Mouse (Mus musculus) forebrain, embryonic 14.5 days (tissue): Measurements from ENCODE around the gene Cdc42ep4. TPM values are rescaled to one million over a fixed set of nuclear protein-coding genes. Genes with fewer than 3 reads are reported as not detected.

ENCODE experiments used
- ATAC-seq: fragments of 200-750 bp; cut with Nextera tagmentation; 2 replicates; pipeline ENCODE4 v1.8.0; 2017; ENCODE audit warnings: mild to moderate bottlenecking, moderate library complexity
- DNase-seq: peaks from one replicate; pipeline ENCODE4 v3.0.0-alpha.2; 2015; ENCODE audit warnings: low spot score
- H3K27ac ChIP-seq: fragments of 300-500 bp; sonication (generic); 2 replicates; pipeline ENCODE4 v1.5.1; 2014; ENCODE audit warnings: low read depth, mild to moderate bottlenecking, control low read depth, low read length, moderate library complexity
- H3K27me3 ChIP-seq: fragments of 300-500 bp; sonication (generic); replicated peaks from 2 replicates; pipeline ENCODE4 v1.6.1; 2014; ENCODE audit warnings: low read length, control low read depth, mixed read lengths; ENCODE audit not compliant: control insufficient read depth, insufficient read depth
- H3K36me3 ChIP-seq: fragments of 300-500 bp; sonication (generic); 2 replicates; pipeline ENCODE4 v1.6.1; 2014; ENCODE audit warnings: low read length, control low read depth; ENCODE audit not compliant: control insufficient read depth, insufficient read depth
- H3K4me1 ChIP-seq: fragments of 300-500 bp; sonication (generic); 2 replicates; pipeline ENCODE4 v1.6.1; 2014; ENCODE audit warnings: antibody characterized with exemption, low read length, control low read depth; ENCODE audit not compliant: control insufficient read depth, insufficient read depth
- H3K4me2 ChIP-seq: fragments of 300-500 bp; sonication (generic); 2 replicates; pipeline ENCODE4 v1.6.1; 2014; ENCODE audit warnings: mild to moderate bottlenecking, control low read depth, low read length
- H3K4me3 ChIP-seq: fragments of 300-500 bp; sonication (generic); 2 replicates; pipeline ENCODE4 v1.5.1; 2014; ENCODE audit warnings: low read depth, low read length, control low read depth
- H3K9ac ChIP-seq: fragments of 300-500 bp; sonication (generic); 2 replicates; pipeline ENCODE4 v1.6.1; 2014; ENCODE audit warnings: mild to moderate bottlenecking, low read length, control low read depth, moderate library complexity
- H3K9me3 ChIP-seq: fragments of 300-500 bp; sonication (generic); replicated peaks from 2 replicates; pipeline ENCODE4 v1.6.1; 2016; ENCODE audit warnings: low read length, control low read depth, mixed read lengths; ENCODE audit not compliant: control insufficient read depth
- WGBS: fragments of 180-500 bp; shearing (Covaris S2); extraction: QIAGEN DNeasy Blood & Tissue Kit; methylation state at CpG from one replicate; pipeline ENCODE4 v1.1.7; 2014; 5-methylcytosine and 5-hydroxymethylcytosine counted together
- polyA plus RNA-seq: library from polyadenylated mRNA; unstranded; fragments of >200 nt; fragmentation: Nextera tagmentation; extraction: Ambion mirVana; gene quantifications from 2 replicates; pipeline ENCODE4 v1.2.1, GENCODE M21; 2014

Gene Cdc42ep4
- polyA plus RNA-seq, 1 experiment from 2014 or later, result 52.4 TPM

DNA sequence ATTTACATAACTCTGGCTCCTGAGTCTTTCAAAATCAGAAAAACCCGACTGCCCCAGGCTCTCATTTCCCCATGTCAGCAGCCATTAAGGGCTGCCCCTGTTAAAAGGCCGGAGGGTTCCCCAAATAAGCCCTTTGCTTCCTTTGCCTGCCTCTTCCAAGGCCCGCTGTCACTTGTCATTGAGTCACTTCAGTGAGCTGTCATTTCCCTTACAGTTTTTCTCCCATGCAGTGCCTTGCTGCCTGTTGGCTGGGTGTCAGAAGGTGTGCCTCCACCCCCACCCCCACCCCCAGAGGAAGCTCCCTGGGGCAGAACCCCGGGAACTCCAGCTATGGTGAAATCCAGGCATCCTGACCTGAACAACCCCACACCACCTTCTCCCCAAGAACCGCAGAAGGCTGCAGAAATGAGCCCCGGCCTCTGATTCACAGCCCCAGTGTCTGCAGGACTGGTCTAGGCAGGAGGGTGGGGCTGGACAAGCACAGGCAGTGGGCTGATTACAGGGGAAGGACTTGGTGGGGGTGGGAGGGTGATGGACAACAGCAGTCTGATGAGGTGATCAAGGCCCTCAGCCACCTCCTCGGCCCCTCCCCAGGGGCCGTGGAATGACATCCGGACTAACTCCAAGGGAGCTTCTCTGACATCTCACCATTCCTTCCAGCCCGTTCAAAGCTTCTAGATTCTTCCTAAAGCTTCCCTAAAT lies 14.8 kb upstream of the Cdc42ep4 start:
- H3K27me3 ChIP-seq, result no peaks in the 10 kb centered on the region
- H3K9ac ChIP-seq, result no peak overlapping the region
- no peak for ATAC-seq
- no peaks in the 10 kb centered on the region for H3K36me3 ChIP-seq
- no peak overlapping the region for H3K4me2 ChIP-seq
- 62% methylated on average over 10 of the region's 10 CpGs for WGBS
- no peaks in the 10 kb centered on the region for H3K9me3 ChIP-seq
- no peak for DNase-seq
- H3K27ac ChIP-seq, result no peak overlapping the region
- no peak overlapping the region for H3K4me3 ChIP-seq
- 0 out of 2 replicates have a peak, but pooled peaks cover 4% of the 10 kb centered on the region for H3K4me1 ChIP-seq

DNA sequence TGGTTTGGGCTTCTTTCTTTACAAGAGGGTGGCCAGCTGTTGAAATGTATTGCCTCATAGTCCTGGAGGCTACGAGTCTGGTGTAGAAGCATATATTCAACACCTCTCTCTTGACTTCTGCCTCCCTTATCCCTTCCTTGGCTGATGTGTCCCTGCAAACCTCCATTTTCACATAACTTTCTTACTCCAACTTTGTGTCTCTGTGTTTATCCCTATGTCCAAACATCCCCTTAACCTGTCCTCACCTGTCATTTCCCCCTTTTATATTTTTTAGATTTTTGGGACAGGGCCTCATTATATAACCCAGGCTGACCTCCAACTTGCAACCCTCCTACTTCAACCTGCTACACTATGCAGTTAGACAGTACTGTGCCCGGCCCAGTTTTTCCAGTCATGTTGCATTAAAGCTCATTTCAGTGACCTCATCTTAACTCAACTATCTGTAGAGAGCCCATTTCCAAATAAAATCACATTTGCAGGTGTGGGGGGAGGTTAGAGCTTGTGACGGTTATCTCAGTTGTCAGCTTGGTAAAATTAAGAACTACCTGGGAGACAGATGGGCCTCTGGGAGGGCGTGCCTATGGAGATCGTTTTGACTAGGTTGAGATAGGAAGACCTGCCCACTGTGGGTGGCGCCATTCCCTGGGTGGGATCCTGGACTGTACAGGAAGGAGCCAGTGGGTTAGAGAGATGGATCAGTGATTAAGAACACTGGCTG lies 12.6 kb upstream of the Cdc42ep4 start:
- H3K27ac ChIP-seq, result no peak overlapping the region
- no peak overlapping the region for H3K9ac ChIP-seq
- H3K36me3 ChIP-seq, result no peaks in the 10 kb centered on the region
- ATAC-seq, result no peak
- H3K4me3 ChIP-seq, result no peak overlapping the region
- 91% methylated on average over 6 of the region's 6 CpGs for WGBS
- no peak for DNase-seq
- H3K27me3 ChIP-seq, result no peaks in the 10 kb centered on the region
- 0 out of 2 replicates have a peak, but pooled peaks cover 4% of the 10 kb centered on the region for H3K4me1 ChIP-seq
- H3K9me3 ChIP-seq, result no peaks in the 10 kb centered on the region
- H3K4me2 ChIP-seq, result no peak overlapping the region

DNA sequence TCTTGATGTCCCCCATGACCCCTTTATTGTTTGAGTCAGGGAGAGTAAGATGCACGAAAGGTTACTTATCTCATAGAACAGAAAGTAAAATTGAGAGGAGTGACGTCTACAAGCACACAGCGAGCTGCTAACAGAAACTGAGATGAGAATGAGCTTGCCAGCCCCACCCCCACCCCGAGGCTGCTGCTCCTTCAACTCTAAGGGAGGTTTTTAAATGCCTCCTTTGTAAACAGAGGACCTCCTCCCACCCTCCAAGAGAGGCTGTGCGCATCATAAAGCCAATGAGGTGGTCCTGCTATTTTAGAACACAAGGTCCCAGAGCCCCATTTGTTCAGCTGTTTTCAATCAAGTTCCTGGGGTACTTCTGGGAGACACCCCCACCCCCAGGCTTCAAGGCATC lies 11.8 kb upstream of the Cdc42ep4 start:
- ATAC-seq (no peak), DNase-seq (no peak)
- Histone ChIP-seq H3K9ac (no peak overlapping the region), H3K4me2 (no peak overlapping the region), H3K36me3 (no peaks in the 10 kb centered on the region), H3K9me3 (no peaks in the 10 kb centered on the region), H3K27ac (no peak overlapping the region), H3K27me3 (no peaks in the 10 kb centered on the region), H3K4me3 (no peak overlapping the region), H3K4me1 (0 out of 2 replicates have a peak, but pooled peaks cover 4% of the 10 kb centered on the region)
- 9% methylated on average over 5 of the region's 5 CpGs for WGBS

DNA sequence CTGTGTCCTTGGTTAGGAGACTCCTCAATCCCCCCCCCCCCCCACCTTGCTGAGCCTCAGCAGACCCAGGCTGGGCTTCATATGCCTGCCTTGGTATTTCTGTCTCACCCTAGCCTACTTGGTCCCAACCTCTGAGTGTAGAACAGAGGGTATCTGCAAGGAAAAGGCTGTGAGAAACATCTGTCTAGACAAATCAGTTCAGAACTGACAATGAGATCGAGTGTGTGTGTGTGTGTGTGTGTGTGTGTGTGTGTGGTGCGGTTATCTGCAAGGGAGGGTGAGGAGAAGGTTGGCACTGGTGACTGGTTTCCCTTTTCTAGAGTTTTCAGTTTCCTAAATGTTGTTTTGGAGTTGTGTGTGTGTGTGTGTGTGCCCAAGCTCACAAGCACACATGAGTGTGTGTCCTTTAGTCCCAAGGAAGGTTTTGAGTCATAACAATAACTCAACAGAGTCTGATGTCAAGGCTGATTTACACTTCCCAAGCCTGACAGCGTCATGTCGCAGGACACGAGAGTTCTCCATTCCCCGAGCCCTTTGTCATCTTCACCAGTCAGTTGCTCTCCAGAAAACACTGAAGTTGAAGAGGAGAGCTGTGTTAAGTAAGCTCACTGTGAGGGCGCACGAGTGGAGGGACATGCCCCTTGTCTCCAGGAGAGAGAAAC lies 10.6 kb upstream of the Cdc42ep4 start:
- Histone ChIP-seq H3K36me3 (no peaks in the 10 kb centered on the region), H3K9me3 (no peaks in the 10 kb centered on the region), H3K4me1 (0 out of 2 replicates have a peak, but pooled peaks cover 4% of the 10 kb centered on the region), H3K27me3 (no peaks in the 10 kb centered on the region), H3K27ac (no peak overlapping the region), H3K4me2 (no peak overlapping the region), H3K4me3 (no peak overlapping the region), H3K9ac (no peak overlapping the region)
- DNase-seq (no peak), ATAC-seq (no peak)
- WGBS, result 86% methylated on average over 8 of the region's 8 CpGs

DNA sequence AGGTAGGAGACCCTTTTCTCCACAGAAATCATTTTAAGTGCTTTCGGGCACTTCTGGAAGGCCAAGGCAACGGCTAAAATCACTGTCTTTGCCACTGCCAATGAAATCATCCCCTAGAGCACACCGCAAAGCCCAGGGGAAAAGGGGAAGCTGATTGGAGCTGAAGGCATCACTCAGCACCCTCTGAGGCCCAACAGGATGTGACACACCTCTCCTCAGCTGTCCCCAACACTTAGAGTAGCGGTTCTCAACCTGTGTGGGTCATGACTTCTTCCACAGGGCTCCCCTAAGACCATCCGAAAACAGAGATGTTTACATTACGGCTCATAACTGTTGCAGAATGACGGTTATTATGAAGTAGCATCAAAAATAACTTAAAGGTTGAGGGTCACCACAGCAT lies 10.0 kb upstream of the Cdc42ep4 start:
- Histone ChIP-seq H3K9me3 (no peaks in the 10 kb centered on the region), H3K27ac (no peak overlapping the region), H3K27me3 (no peaks in the 10 kb centered on the region), H3K9ac (no peak overlapping the region), H3K4me3 (no peak overlapping the region), H3K4me1 (0 out of 2 replicates have a peak, but pooled peaks cover 4% of the 10 kb centered on the region), H3K4me2 (no peak overlapping the region), H3K36me3 (no peaks in the 10 kb centered on the region)
- DNase-seq (no peak), ATAC-seq (no peak)
- WGBS, result 93% methylated on average over 7 of the region's 7 CpGs

DNA sequence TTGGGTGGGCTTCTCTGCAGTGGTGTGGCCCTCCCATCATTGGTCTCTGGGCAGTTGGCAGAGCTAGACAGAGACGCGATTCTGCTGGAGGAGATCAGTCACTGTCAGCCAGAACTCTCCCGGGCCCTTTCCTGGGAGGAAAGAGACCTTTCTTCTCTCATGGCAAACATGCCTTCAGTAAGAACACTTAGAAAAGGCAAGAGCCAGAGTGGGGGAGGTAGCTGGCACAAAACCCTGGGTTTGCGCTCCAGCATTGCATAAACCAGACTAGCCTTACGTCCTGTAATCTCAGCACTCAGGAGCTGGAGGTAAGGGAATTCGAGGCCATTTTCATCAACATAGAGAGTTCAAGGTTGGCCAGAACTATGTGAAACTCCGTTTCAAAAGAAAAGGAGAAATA lies 8.8 kb upstream of the Cdc42ep4 start:
- DNase-seq (no peak), ATAC-seq (no peak)
- H3K4me2 ChIP-seq, result no peak overlapping the region
- WGBS, result 85% methylated on average over 7 of the region's 7 CpGs
- no peak overlapping the region for H3K9ac ChIP-seq
- no peaks in the 10 kb centered on the region for H3K27me3 ChIP-seq
- 0 out of 2 replicates have a peak, but pooled peaks cover 4% of the 10 kb centered on the region for H3K4me1 ChIP-seq
- no peaks in the 10 kb centered on the region for H3K36me3 ChIP-seq
- no peaks in the 10 kb centered on the region for H3K9me3 ChIP-seq
- H3K4me3 ChIP-seq, result no peak overlapping the region
- no peak overlapping the region for H3K27ac ChIP-seq

DNA sequence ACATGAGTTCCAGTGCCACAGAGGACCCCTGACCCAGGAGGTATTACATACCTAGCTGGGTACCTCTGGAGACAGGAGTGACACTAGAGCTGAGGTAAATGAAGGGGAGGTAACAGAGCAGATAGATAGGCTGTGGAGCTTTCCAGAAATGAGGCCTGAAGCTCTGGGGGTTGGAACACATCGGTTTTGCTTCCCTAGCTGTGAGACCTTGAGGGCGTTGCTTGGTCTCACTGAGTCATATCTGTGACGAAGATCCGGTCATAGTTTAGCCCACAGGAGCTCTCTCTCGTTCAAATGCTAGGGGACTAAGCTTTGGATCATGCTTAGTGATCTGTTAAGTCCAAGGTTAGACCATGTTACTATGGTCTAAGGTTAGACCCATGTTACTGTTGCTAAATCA lies 7.2 kb upstream of the Cdc42ep4 start:
- H3K27ac ChIP-seq, result no peak overlapping the region
- 0 out of 2 replicates have a peak, but pooled peaks cover 4% of the 10 kb centered on the region for H3K4me1 ChIP-seq
- ATAC-seq (no peak), DNase-seq (no peak)
- H3K4me2 ChIP-seq, result no peak overlapping the region
- no peaks in the 10 kb centered on the region for H3K27me3 ChIP-seq
- no peaks in the 10 kb centered on the region for H3K9me3 ChIP-seq
- no peaks in the 10 kb centered on the region for H3K36me3 ChIP-seq
- H3K9ac ChIP-seq, result no peak overlapping the region
- H3K4me3 ChIP-seq, result no peak overlapping the region
- WGBS, result 95% methylated on average over 5 of the region's 5 CpGs

DNA sequence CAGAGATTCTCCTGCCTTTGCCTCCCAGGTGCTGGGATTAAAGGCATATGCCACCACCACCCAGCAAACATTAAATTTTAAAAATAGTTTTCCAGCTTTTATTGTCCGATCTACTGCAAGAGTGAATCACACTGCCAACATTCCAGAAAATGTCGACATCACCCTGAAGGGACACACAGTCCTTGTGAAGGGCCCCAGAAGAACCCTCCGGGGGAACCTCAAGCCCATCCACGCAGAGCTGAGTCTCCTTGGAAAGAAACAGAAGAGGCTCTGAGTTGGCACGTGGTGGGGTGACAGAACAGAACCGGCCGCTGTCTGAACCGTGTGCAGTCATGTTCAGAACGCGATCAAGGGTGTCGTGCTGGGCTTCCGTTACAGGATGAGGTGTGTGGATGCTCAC lies 4.9 kb upstream of the Cdc42ep4 start:
- DNase-seq, result no peak
- peaks cover 5% of the 10 kb centered on the region; the same call in 1 of the 2 replicates for H3K4me1 ChIP-seq
- H3K9ac ChIP-seq, result no peak overlapping the region
- WGBS, result 98% methylated on average over 12 of the region's 12 CpGs
- no peaks in the 10 kb centered on the region for H3K9me3 ChIP-seq
- no peaks in the 10 kb centered on the region for H3K27me3 ChIP-seq
- H3K27ac ChIP-seq, result no peak overlapping the region
- no peak overlapping the region for H3K4me2 ChIP-seq
- ATAC-seq, result no peak
- no peak overlapping the region for H3K4me3 ChIP-seq
- no peaks in the 10 kb centered on the region for H3K36me3 ChIP-seq
